Mouse (Mus musculus) hindbrain, embryonic 13.5 days (tissue): Measurements from ENCODE around the gene Map2k5. TPM values are rescaled to one million over a fixed set of nuclear protein-coding genes. Genes with fewer than 3 reads are reported as not detected.

Experiments used
- ATAC-seq: fragments of 200-750 bp; cut with Nextera tagmentation; 2 replicates; pipeline ENCODE4 v1.8.0; 2017; ENCODE audit warnings: moderate TSS enrichment; ENCODE audit not compliant: low FRiP score
- H3K27ac ChIP-seq: fragments of 300-500 bp; sonication (generic); 2 replicates; pipeline ENCODE4 v1.5.1; 2015; ENCODE audit warnings: inconsistent platforms, mild to moderate bottlenecking, moderate library complexity
- H3K27me3 ChIP-seq: fragments of 300-500 bp; sonication (generic); 2 replicates; pipeline ENCODE4 v1.6.1; 2015; ENCODE audit warnings: mild to moderate bottlenecking, inconsistent platforms
- H3K36me3 ChIP-seq: fragments of 300-500 bp; sonication (generic); 2 replicates; pipeline ENCODE4 v1.6.1; 2015; ENCODE audit warnings: mild to moderate bottlenecking, inconsistent platforms
- H3K4me1 ChIP-seq: fragments of 300-500 bp; sonication (generic); replicated peaks from 2 replicates; pipeline ENCODE4 v1.6.1; 2015; ENCODE audit warnings: inconsistent platforms
- H3K4me2 ChIP-seq: fragments of 300-500 bp; sonication (generic); 2 replicates; pipeline ENCODE4 v1.6.1; 2015; ENCODE audit warnings: inconsistent platforms, mild to moderate bottlenecking, moderate library complexity
- H3K4me3 ChIP-seq: fragments of 300-500 bp; sonication (generic); 2 replicates; pipeline ENCODE4 v1.5.1; 2015; ENCODE audit warnings: mild to moderate bottlenecking, inconsistent platforms
- H3K9ac ChIP-seq: fragments of 300-500 bp; sonication (generic); 2 replicates; pipeline ENCODE4 v1.6.1; 2015; ENCODE audit warnings: mild to moderate bottlenecking, inconsistent platforms
- H3K9me3 ChIP-seq: fragments of 300-500 bp; sonication (generic); 2 replicates; pipeline ENCODE4 v1.6.1; 2016; ENCODE audit warnings: inconsistent platforms
- WGBS: fragments of 180-500 bp; shearing (Covaris S2); methylation state at CpG from one replicate; pipeline ENCODE4 v1.1.7; 2015; 5-methylcytosine and 5-hydroxymethylcytosine counted together
- polyA plus RNA-seq: library from polyadenylated mRNA; unstranded; fragments of >200 nt; fragmentation: Nextera tagmentation; extraction: Ambion mirVana; gene quantifications from 2 replicates; pipeline ENCODE4 v1.2.1, GENCODE M21; 2015

Gene Map2k5
- polyA plus RNA-seq, result 36.3 and 37.4 TPM in 2 replicates

DNA sequence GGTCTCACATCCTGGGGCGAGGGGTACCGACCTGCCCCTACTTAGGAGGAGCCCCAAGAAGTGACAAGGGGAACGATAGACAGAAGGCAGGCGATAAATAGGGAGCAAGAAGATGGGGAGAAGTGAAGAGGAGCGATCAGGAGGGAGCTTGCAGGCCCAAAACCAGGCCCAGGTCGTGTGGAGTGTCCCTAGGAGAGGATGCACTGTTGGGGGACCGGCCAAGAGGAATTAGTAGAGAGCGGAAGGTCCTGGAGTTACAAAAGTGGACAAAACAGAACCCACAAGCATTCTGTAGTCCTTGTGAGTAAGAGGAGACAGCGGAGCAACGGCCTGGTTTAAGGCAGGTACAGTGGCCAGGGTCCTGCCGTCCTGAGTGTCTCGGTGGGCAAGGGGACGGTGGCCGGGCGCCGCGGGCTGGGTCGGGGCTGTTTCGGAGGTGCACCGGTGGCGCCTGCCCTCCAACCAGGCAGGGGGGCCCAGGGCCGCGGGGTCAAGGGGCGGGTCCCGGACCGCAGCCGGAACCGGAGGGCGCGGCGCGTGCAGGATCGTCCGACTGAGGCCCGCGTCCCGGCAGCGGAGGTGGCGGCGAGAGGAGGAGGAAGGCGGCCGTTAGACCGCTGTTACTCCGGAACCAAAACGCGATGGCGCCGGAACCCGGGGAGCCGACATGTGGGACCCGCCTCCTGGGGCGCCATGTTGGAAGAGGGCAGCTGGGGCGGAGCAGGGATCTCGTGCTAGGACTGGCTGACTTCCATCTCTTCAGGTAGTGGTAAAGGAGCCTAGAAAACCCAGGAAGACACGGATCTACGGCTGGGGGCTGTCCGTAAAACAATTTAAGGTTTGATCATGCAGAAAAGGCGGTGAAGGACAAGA lies at the start of gene Map2k5:
Gene Map2k5 (minus strand): TSS at position 633 of the 873 bp plus-strand sequence.
- H3K9ac ChIP-seq, result peak within 1 kb of the TSS; percentile 92
- H3K9me3 ChIP-seq, result no peaks in the 10 kb centered on the region
- WGBS, result under 1% methylated on average over 57 of the region's 58 CpGs
- no peaks in the 10 kb centered on the region for H3K27me3 ChIP-seq
- peaks cover 45% of the 10 kb centered on the region for H3K4me1 ChIP-seq
- peak within 1 kb of the TSS; percentile 92 for H3K27ac ChIP-seq
- H3K4me2 ChIP-seq, result peak within 1 kb of the TSS; percentile 94
- H3K4me3 ChIP-seq, result peak within 1 kb of the TSS; percentile 85
- peaks cover 7% of the 10 kb centered on the region; the same call in 1 of the 2 replicates for H3K36me3 ChIP-seq
- peak; percentile 95 for ATAC-seq

DNA sequence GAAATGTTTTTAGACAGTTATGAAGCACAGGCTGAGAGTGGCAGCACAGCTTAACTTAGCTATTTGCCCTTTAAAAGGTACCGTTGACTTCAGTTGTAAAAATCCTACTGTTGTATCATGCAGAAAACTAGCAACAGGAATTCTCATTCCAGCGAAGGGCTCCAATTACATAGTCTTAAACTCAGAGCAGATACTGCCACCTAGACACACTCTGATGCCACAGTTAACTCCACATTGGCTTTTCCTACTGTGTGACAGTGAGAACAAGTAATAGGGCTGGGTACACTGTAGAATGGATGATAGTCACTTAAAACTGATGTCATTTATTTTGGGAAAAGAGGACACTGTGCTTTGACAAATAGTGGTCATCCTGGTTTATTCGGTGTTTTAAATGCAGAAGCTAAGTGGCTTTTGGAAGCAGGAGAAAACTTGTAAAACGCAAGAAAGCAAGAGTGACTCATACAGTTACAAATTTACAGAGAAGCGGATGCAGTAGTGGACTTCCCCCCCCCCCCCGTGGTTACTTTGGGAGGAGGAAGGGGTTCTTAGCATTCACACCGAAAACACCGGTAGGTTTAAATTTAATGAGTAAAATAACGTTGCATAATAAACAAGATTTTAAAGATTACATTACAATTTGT lies 43.5 kb upstream of the Map2k5 start:
- no peak for ATAC-seq
- Histone ChIP-seq H3K36me3 (no peaks in the 10 kb centered on the region), H3K4me2 (no peak overlapping the region), H3K9me3 (no peaks in the 10 kb centered on the region), H3K9ac (no peak overlapping the region), H3K4me3 (no peak overlapping the region), H3K27ac (no peak overlapping the region), H3K4me1 (peaks cover 6% of the 10 kb centered on the region; the same call in 1 of the 2 replicates), H3K27me3 (no peaks in the 10 kb centered on the region)
- 70% methylated on average over 9 of the region's 9 CpGs for WGBS

DNA sequence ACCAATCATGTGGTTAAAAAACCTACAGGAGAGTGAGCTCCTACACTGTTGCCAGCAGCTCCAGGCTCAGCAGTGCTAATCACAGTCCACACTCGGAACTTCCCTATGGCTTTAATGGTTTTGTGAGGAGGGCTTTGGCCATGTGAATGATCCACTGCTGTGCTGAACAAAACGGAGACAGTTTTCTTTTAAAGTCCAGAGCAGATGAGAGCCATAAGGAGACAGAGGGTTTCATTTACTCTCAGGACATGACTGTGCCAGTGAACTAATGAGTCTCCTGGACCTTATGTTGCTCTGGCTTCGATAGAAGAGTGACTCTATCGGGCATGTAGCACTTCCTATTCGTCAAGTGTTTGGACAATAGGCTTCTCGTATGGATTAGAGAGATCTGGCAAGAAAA lies 42.7 kb upstream of the Map2k5 start:
- no peak overlapping the region for H3K9ac ChIP-seq
- H3K4me1 ChIP-seq, result peaks cover 6% of the 10 kb centered on the region; the same call in 1 of the 2 replicates
- no peak overlapping the region for H3K27ac ChIP-seq
- H3K9me3 ChIP-seq, result no peaks in the 10 kb centered on the region
- no peak overlapping the region for H3K4me2 ChIP-seq
- H3K4me3 ChIP-seq, result no peak overlapping the region
- ATAC-seq, result no peak
- H3K27me3 ChIP-seq, result no peaks in the 10 kb centered on the region
- WGBS, result 18% methylated on average over 6 of the region's 6 CpGs
- no peaks in the 10 kb centered on the region for H3K36me3 ChIP-seq

DNA sequence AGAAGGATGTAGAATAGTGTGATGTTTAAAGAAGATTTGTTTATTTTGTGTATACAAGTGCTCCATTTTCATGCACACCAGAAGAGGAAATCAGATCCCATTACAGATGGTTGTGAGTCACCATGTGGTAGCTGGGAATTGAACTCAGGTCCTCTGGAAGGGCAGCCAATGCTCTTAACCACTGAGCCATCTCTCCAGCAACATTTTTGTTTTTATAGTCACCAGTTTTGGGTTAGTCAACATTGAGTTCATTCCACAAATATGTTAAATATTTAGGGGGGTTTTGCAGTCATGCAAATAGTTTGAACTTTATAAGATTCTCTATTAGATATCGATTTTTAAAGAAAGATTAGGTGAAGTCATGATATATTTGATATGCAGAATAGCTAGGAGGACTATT lies 22.5 kb upstream of the Map2k5 start:
- Histone ChIP-seq H3K4me3 (no peak overlapping the region), H3K36me3 (no peaks in the 10 kb centered on the region), H3K27me3 (no peaks in the 10 kb centered on the region), H3K4me2 (no peak overlapping the region), H3K9ac (no peak overlapping the region), H3K4me1 (peaks cover 20% of the 10 kb centered on the region), H3K27ac (no peak overlapping the region), H3K9me3 (no peaks in the 10 kb centered on the region)
- no peak for ATAC-seq
- WGBS, result 92% methylated on average over 1 of the region's 1 CpGs

DNA sequence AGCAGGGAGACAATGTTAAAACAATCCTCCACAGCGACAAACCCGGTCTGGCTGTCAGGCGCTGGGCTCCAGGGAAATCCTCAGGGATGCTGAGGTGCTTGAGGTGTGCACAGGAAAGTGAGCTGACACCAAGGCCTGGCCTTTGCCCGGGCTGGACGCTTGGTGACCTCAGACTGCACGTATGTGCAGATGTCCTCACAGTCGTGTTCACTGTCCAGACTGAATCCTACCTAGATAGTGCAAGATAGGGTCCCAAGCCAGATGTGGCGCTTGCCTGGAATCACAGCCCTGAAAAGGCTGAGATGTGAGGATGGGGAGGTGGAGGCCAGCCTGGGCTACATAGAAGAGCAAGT lies 21.7 kb upstream of the Map2k5 start:
- peak overlapping the region; percentile 92 for H3K4me2 ChIP-seq
- no peaks in the 10 kb centered on the region for H3K36me3 ChIP-seq
- peak overlapping the region; percentile 96 for H3K9ac ChIP-seq
- peak overlapping the region; percentile 97 for H3K4me3 ChIP-seq
- H3K27ac ChIP-seq, result peak overlapping the region; percentile 89
- peaks cover 20% of the 10 kb centered on the region for H3K4me1 ChIP-seq
- ATAC-seq, result peak; percentile 76; the same call in 1 of the 2 replicates
- 3% methylated on average over 8 of the region's 8 CpGs for WGBS
- H3K27me3 ChIP-seq, result no peaks in the 10 kb centered on the region
- no peaks in the 10 kb centered on the region for H3K9me3 ChIP-seq

DNA sequence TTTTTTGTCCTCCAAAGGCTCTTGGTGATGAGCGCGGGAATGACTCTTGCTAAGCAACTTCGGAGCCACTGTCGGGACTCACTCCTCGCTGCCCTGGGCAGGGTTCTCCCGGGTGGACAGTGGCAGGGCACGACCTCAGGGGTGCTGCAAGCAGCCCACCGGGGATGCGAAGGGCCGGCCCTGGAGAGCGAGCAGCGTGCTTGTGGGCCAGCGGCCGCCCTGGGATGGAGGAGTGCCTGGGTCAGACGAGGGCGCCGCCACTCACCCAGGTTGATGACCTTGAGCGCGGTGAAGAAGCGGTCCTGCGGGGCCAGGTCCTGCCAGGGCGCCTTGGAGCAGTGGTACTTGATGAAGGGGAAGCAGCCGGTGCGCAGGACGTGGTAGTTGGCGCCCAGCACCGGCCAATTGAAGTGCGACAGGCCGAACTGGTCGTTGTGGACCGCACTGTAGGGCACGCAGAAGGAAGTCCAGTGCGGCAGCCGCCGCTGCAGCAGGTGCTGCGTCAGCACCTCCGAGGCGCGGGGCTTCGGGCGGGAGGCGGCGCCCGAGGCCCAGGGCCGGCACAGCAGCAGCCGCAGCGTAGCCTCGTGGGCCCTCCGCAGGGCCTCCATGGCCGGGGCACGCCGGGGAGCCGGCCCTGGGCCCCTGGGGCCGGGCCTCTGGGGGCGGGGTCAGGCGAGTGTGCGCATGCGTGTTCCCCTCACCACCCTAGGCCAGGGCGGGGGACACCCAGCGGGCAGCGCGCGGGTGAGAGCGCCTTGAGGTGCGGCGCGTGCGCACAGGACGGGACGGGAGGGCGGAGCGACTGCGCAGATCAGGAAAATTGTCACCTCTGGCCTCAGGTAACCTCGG lies 21.1 kb upstream of the Map2k5 start, which contains the start of gene 2300009A05Rik:
Gene 2300009A05Rik (minus strand): TSS at position 636 of the 852 bp plus-strand sequence.
- peaks cover 20% of the 10 kb centered on the region for H3K4me1 ChIP-seq
- H3K27me3 ChIP-seq, result no peaks in the 10 kb centered on the region
- peak within 1 kb of the TSS; percentile 96 for H3K9ac ChIP-seq
- under 1% methylated on average over 71 of the region's 74 CpGs for WGBS
- H3K27ac ChIP-seq, result peak within 1 kb of the TSS; percentile 89
- no peaks in the 10 kb centered on the region for H3K36me3 ChIP-seq
- no peaks in the 10 kb centered on the region for H3K9me3 ChIP-seq
- peak within 1 kb of the TSS; percentile 92 for H3K4me2 ChIP-seq
- H3K4me3 ChIP-seq, result peak within 1 kb of the TSS; percentile 97
- ATAC-seq, result peak; percentile 94

DNA sequence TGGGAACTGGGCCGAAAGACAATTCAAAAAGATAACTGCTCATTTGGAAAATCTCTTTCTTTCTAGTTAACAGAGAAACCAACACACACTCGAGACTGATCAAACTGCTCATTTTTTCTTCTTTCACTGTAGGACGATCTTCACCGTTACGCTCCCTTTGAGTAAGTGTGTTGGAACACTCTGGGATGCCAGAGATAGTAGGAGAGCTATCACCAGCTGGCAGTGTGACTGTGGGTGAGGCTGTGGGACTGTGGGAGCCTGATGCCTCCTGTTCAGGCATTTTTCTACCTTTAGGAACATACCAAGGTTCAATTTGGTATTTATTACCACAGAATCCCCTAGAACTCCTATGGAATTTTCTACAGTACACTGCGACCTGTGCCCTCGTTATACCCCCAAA lies 17.9 kb upstream of the Map2k5 start:
- H3K4me1 ChIP-seq, result peaks cover 20% of the 10 kb centered on the region
- no peaks in the 10 kb centered on the region for H3K36me3 ChIP-seq
- H3K27ac ChIP-seq, result no peak overlapping the region
- no peaks in the 10 kb centered on the region for H3K27me3 ChIP-seq
- no peak overlapping the region for H3K9ac ChIP-seq
- 82% methylated on average over 7 of the region's 7 CpGs for WGBS
- no peak for ATAC-seq
- no peaks in the 10 kb centered on the region for H3K9me3 ChIP-seq
- H3K4me3 ChIP-seq, result no peak overlapping the region
- peak overlapping the region; percentile 25 for H3K4me2 ChIP-seq

DNA sequence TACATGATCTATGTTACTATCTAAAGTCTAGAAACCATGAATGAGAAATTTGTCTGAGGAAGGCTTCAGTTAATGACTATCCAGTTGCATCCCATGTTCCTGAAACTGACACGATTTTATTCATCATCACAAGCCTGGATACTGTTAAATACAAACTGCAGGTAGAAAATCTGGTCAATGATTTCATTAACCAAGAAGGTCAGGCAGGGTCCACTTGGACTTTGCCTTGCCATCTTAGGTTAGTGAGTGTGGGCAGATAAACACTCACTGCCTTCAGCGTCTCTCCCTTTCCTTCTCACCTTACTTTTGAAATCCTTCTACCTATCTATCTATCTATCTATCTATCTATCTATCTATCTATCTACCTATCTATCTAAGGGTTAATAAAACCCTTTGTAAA lies 13.6 kb upstream of the Map2k5 start:
- H3K9me3 ChIP-seq, result no peaks in the 10 kb centered on the region
- H3K27me3 ChIP-seq, result no peaks in the 10 kb centered on the region
- no peak overlapping the region for H3K9ac ChIP-seq
- H3K36me3 ChIP-seq, result no peaks in the 10 kb centered on the region
- 79% methylated on average over 2 of the region's 2 CpGs for WGBS
- H3K4me3 ChIP-seq, result no peak overlapping the region
- peaks cover 6% of the 10 kb centered on the region for H3K4me1 ChIP-seq
- no peak overlapping the region for H3K4me2 ChIP-seq
- H3K27ac ChIP-seq, result no peak overlapping the region
- no peak for ATAC-seq

DNA sequence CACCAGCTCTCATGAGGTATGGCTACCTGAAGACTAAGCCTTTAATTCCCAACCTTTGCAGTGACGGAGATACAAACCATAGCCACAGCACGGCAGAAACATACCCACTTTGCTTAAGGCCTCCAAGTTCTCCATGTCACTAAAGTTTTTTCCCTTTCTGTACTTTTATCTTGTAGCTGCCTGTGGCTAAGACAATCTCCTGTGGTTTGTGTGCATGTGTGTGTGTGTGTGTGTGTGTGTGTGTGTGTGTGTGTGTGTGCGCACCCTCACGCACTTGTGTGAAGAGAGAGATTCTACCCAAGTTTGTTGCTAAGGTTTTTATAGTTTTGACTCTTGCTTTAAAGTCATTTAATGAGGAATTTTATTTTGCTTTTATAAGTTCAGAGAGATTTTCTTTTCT lies 5.1 kb upstream of the Map2k5 start:
- H3K36me3 ChIP-seq, result no peaks in the 10 kb centered on the region
- H3K4me3 ChIP-seq, result no peak overlapping the region
- no peaks in the 10 kb centered on the region for H3K27me3 ChIP-seq
- H3K9ac ChIP-seq, result no peak overlapping the region
- peaks cover 6% of the 10 kb centered on the region; the same call in 1 of the 2 replicates for H3K4me1 ChIP-seq
- no peak for ATAC-seq
- no peak overlapping the region for H3K4me2 ChIP-seq
- 95% methylated on average over 4 of the region's 4 CpGs for WGBS
- H3K9me3 ChIP-seq, result no peaks in the 10 kb centered on the region
- H3K27ac ChIP-seq, result no peak overlapping the region

DNA sequence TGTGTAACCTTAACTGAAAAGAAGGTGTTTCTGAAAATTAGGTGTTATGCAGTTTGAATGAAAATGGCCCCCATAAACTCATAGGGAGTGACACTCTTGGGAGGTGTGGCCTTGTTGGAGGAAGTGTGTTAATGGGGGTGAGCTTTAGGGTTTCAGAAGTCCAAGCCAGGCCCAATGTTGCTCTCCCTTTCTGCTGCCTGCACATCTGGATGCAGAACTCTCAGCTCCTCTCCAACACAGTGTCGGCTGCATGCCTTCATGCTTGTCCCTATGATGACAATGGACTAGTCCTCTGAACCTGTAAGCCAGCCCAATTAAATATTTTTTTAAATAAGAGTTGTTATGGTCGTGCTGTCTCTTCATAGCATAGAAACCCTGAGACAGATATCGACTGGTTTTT lies 2.6 kb upstream of the Map2k5 start:
- no peaks in the 10 kb centered on the region for H3K9me3 ChIP-seq
- no peak for ATAC-seq
- no peak overlapping the region for H3K9ac ChIP-seq
- WGBS, result 91% methylated on average over 3 of the region's 3 CpGs
- no peak overlapping the region for H3K27ac ChIP-seq
- peaks cover 25% of the 10 kb centered on the region for H3K4me1 ChIP-seq
- H3K36me3 ChIP-seq, result no peaks in the 10 kb centered on the region
- no peaks in the 10 kb centered on the region for H3K27me3 ChIP-seq
- no peak overlapping the region for H3K4me2 ChIP-seq
- H3K4me3 ChIP-seq, result no peak overlapping the region

DNA sequence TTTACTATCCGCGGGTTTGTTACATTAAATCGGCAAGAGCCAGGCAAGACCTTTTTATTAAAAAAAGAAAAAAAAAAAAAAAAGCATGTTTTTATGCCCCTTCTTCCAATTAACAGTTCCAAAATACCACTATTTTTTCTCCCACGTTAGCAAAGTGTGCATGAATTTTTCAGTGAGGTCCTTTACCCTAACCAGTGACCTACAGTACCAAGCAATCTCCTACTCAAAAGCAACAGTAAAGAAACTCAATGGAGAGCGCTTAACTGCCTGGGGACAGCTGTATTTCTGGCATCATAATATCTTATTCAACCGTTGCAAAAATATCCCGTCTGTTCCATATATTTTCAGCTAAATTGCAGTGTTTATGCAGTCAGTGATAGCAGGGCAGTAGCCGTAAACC lies 472 bp upstream of the Map2k5 start:
- ATAC-seq, result no peak
- Histone ChIP-seq H3K4me3 (peak overlapping the region; percentile 85), H3K27ac (peak overlapping the region; percentile 92), H3K4me2 (peak overlapping the region; percentile 94), H3K4me1 (peaks cover 42% of the 10 kb centered on the region), H3K36me3 (peaks cover 7% of the 10 kb centered on the region; the same call in 1 of the 2 replicates), H3K9ac (peak overlapping the region; percentile 92), H3K9me3 (no peaks in the 10 kb centered on the region), H3K27me3 (no peaks in the 10 kb centered on the region)
- 22% methylated on average over 8 of the region's 8 CpGs for WGBS

DNA sequence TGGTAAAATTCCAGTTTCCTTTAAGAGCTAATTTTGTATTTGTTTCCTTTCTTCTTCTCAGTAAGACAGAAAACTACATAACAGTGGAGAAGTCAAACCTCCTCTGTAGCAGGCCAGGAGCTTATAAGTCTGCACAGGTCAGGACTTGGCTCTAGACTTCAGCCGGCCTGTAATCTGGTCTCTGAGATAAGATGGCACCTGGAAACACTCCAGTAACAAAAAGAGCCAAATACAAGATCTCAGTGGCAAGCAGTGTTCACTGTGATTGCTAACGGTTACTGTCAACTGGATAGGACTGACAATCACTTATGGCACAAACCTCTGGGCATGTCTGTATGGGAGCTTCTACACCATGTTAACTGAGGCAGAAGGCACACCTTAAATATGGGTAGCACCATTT lies 4.4 kb downstream of the Map2k5 start:
- Histone ChIP-seq H3K27ac (peak overlapping the region; percentile 8; the same call in 1 of the 2 replicates), H3K4me2 (no peak overlapping the region), H3K4me1 (peaks cover 47% of the 10 kb centered on the region), H3K9ac (no peak overlapping the region), H3K27me3 (no peaks in the 10 kb centered on the region), H3K9me3 (no peaks in the 10 kb centered on the region), H3K36me3 (peaks cover 14% of the 10 kb centered on the region), H3K4me3 (no peak overlapping the region)
- 94% methylated on average over 2 of the region's 2 CpGs for WGBS
- no peak for ATAC-seq
